Mouse (Mus musculus) C2C12 (cell line): ENCODE data around the gene Cdk14.

Experiments used
- CEBPB ChIP-seq: IDR thresholded peaks from one replicate; pipeline ENCODE4 v1.6.1; 2011; ENCODE audit warnings: low read depth, mild to moderate bottlenecking, control low read depth, moderate library complexity
- CTCF ChIP-seq: IDR thresholded peaks from one replicate; pipeline ENCODE4 v1.5.1; 2011; ENCODE audit not compliant: control insufficient read depth, insufficient read depth, insufficient read length
- FOSL1 ChIP-seq: IDR thresholded peaks from one replicate; pipeline ENCODE4 v1.8.0; 2011; ENCODE audit warnings: mild to moderate bottlenecking, low read length; ENCODE audit not compliant: poor library complexity, insufficient read depth, severe bottlenecking
- MAX ChIP-seq: IDR thresholded peaks from one replicate; pipeline ENCODE4 v1.6.1; 2011; ENCODE audit warnings: mild to moderate bottlenecking, control low read depth
- MYOD1 ChIP-seq: IDR thresholded peaks from one replicate; pipeline ENCODE4 v1.6.1; 2011; ENCODE audit warnings: low read depth; ENCODE audit not compliant: control insufficient read depth, insufficient read length
- MYOG ChIP-seq: IDR thresholded peaks from one replicate; pipeline ENCODE4 v1.6.1; 2011; ENCODE audit not compliant: control insufficient read depth, insufficient read length; ENCODE audit errors: extremely low read depth
- USF1 ChIP-seq: IDR thresholded peaks from one replicate; pipeline ENCODE4 v1.6.1; 2011; ENCODE audit warnings: low read depth, mild to moderate bottlenecking, control low read depth, moderate library complexity

DNA sequence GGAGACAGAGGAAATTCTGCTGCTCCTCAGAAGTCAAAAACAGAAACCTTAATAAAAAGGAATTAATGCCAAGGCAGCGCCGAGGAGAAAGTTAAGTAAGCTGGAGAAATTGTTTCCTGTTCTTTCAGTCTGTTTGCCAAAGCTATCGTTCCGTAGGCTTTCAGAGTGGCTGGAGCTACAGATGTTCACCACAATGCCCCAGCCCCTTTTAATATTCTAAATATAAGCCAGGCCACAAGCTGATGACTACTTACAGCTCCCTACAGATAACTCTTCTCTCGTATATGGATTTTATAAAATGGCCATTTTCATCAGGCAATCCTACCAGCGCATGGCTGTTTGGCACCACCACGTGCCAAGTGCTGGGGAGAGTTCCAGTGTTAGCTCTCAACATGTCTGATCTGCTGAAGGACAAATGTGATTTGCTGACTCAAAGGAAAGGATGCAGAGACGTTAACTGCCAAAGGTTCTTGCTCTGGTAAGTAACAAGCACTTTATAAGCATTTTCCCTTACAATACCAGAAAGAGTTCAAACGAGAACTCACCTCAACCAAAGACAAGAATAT, 106.8 kb downstream of the Cdk14 start:
- TF ChIP-seq CTCF (no peak), MYOD1 (no peak), USF1 (no peak), MAX (no peak), MYOG (no peak), CEBPB (no peak), FOSL1 (no peak)
